Mouse (Mus musculus) cerebellum, postnatal 25 days (tissue): ENCODE results near the gene Laptm4a.

ENCODE experiments used
- DNase-seq, 2 experiments: peaks; one replicate each; pipeline ENCODE4 v3.0.0; 2021; ENCODE audit warnings: mixed read lengths in 2 of 2

The Laptm4a gene

GRCm38 (mm10) chr12:8912860-8913685 lies 8.4 kb upstream of the Laptm4a start:
- DNase-seq = peak; percentile 15 to 29

GRCm38 (mm10) chr12:8913701-8914340 lies 7.6 kb upstream of the Laptm4a start:
- peak; percentile 36 to 55 for DNase-seq

GRCm38 (mm10) chr12:8916378-8916777 lies 5.1 kb upstream of the Laptm4a start:
- DNase-seq = peak; percentile 41 to 62

GRCm38 (mm10) chr12:8919231-8919630 lies 2.2 kb upstream of the Laptm4a start:
- no peak for DNase-seq

- no peak for DNase-seq
These were observed 469 bp upstream of the Laptm4a start for GRCm38 (mm10) chr12:8920996-8921393.

GRCm38 (mm10) chr12:8922369-8923124 lies 1.1 kb downstream of the Laptm4a start:
- DNase-seq = no peak

- DNase-seq = peak in 1 of 2 experiments; percentile 41
These were observed 1.6 kb downstream of the Laptm4a start for GRCm38 (mm10) chr12:8923125-8923410.

- DNase-seq = no peak
These were observed 2.1 kb downstream of the Laptm4a start for GRCm38 (mm10) chr12:8923603-8924002.

- no peak for DNase-seq
These were observed 6.2 kb downstream of the Laptm4a start for GRCm38 (mm10) chr12:8927652-8928051.

GRCm38 (mm10) chr12:8928766-8929165 lies 7.3 kb downstream of the Laptm4a start:
- no peak for DNase-seq

GRCm38 (mm10) chr12:8931083-8931482 lies 9.6 kb downstream of the Laptm4a start:
- DNase-seq = no peak

GRCm38 (mm10) chr12:8935349-8935748 lies 13.9 kb downstream of the Laptm4a start:
- peak in 1 of 2 experiments; percentile 17 for DNase-seq

- DNase-seq = peak in 1 of 2 experiments; percentile 50
These were observed 14.7 kb downstream of the Laptm4a start for GRCm38 (mm10) chr12:8936210-8936609.

- no peak for DNase-seq
These were observed 18.0 kb downstream of the Laptm4a start for GRCm38 (mm10) chr12:8939490-8939889.

GRCm38 (mm10) chr12:8940011-8941005 lies 18.8 kb downstream of the Laptm4a start:
- no peak for DNase-seq

GRCm38 (mm10) chr12:8941131-8941615 lies 19.7 kb downstream of the Laptm4a start:
- DNase-seq = no peak

- DNase-seq = no peak
These were observed 20.4 kb downstream of the Laptm4a start for GRCm38 (mm10) chr12:8941699-8942392.

GRCm38 (mm10) chr12:8947163-8947562 lies 25.7 kb downstream of the Laptm4a start:
- no peak for DNase-seq

- DNase-seq = peak; percentile 41 to 67
These were observed 26.4 kb downstream of the Laptm4a start, which contains the start of gene Matn3 for GRCm38 (mm10) chr12:8947714-8948464. Gene Matn3 (plus strand): TSS chr12:8947929.

GRCm38 (mm10) chr12:8953136-8953535 lies 31.7 kb downstream of the Laptm4a start:
- DNase-seq = no peak

GRCm38 (mm10) chr12:8954161-8954561 lies 32.7 kb downstream of the Laptm4a start:
- DNase-seq = no peak
